Mouse (Mus musculus): ENCODE data around the gene Primpol. TPM values are rescaled to one million over a fixed set of nuclear protein-coding genes. Genes with fewer than 3 reads are reported as not detected.
A peak's percentile ranks its signal among the peaks of the same experiment; 100 is the strongest.

Primpol gene
- total RNA-seq, 2 experiments from 2014 or later, result 4.2 to 6.0 TPM

- DNase-seq (ENCODE audit: low spot score in 2 of 2), result peak; percentile 66 to 83
These were observed 50.0 kb downstream of the Primpol start for GRCm38 (mm10) chr8:46566914-46567529.

GRCm38 (mm10) chr8:46562333-46562732, 54.7 kb downstream of the Primpol start:
- no peak for DNase-seq (ENCODE audit: low spot score in 2 of 2)

DNA sequence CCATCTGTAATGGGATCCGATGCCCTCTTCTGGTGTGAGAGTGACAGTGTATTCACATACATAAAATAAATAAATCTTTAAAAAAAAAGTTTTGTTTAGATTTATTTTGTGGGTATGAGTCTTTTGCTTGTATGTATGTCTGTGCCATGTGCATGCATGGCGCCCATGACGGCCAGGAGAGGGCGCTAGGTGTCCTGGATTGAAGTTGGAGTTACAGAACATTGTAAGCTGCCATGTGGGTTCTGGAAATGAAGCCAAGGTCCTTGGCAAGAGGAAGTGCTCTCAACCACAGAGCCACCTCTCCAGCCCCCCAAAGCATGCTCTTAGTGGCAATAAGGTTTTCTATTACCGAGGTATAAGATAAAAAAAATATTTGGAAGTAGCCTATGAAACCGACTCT, 57.6 kb downstream of the Primpol start:
- DNase-seq (ENCODE audit: low spot score in 2 of 2), result no peak

DNA sequence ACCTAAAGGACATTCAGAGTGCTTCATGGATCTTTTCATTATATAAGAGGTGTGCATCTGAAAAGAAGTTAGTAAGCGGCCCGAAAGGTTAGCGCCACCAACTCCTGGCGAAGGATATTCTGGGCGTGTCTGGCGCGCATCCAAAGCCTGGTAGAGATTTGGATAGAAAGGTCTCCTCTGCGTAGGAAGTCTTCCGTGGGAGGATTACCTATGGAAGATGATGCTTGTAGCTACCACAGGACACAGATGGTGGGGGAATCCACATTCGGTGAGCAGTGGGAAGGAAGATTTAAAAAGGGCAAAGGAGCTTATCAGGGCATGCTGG, 64.6 kb downstream of the Primpol start:
- no peak for DNase-seq (ENCODE audit: low spot score in 2 of 2)

DNA sequence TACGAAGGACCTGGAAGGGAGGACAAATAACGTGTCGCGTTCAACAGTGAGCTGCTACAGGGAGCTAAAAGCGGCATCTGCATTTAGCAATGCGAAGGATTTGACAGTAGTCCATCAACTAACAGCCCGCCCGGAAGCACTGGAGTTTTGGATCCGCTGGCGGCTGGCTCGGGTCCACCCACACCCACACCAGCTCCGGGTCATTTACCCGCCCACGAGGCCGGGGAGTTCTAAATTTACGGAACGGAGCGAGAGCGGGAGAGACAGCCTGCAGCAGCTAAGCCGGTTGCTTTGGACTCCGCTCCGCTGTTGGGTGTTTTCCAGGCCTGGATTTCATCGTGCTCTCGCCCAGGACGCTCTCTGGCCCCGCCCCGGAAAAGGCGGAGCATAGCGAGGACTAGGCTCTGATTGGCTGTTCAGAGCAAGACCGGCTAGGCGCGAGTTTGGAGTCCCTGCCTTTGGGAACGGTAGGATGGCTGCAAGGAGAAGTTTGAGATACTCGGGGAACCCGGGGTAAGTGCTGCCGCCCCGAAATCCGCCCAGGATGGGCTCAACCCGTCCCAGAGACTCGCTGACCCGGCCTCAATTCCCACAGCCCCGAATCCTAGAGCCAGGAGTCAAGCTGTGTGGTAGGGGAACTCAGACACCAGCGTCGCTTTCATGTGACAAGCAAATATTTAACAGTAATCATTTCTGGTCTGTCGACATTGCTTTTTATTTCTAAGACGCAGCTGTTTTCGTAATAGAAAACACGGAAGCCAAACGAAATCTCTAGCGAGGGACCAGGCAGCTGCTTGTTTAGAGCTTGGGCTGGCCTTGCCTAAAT, 65.2 kb downstream of the Primpol start, which contains the start of gene Cenpu:
Gene Cenpu (plus strand): TSS at position 414 of the 826 bp plus-strand sequence.
- DNase-seq (ENCODE audit: low spot score in 2 of 2), result peak; percentile 100

- DNase-seq (ENCODE audit: low spot score in 2 of 2), result no peak
These were observed 66.0 kb downstream of the Primpol start for GRCm38 (mm10) chr8:46551029-46551428.

DNA sequence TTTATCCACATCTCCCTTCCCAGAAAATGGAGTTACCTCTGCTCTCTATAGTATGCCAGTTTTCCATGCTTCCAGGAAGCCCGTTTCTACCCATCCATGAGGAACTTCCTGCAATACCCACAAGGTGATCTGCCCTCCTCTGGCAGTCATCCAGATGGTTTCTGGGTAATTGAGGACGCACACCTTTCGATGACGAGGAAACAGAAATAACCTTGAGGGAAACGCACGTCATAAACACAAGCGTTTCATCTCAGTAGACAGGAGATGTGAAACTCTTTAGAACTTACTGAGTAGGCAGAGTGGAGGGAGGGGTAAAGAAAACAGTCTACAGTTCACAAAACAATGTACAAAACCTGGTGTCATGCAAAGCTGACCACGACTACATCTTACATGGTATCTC, 67.0 kb downstream of the Primpol start:
- no peak for DNase-seq (ENCODE audit: low spot score in 2 of 2)

GRCm38 (mm10) chr8:46547245-46547644, 69.8 kb downstream of the Primpol start:
- peak in 1 of 2 experiments; percentile 64 for DNase-seq (ENCODE audit: low spot score in 2 of 2)

- DNase-seq (ENCODE audit: low spot score in 2 of 2), result no peak
These were observed 70.4 kb downstream of the Primpol start for GRCm38 (mm10) chr8:46546431-46547176.

DNA sequence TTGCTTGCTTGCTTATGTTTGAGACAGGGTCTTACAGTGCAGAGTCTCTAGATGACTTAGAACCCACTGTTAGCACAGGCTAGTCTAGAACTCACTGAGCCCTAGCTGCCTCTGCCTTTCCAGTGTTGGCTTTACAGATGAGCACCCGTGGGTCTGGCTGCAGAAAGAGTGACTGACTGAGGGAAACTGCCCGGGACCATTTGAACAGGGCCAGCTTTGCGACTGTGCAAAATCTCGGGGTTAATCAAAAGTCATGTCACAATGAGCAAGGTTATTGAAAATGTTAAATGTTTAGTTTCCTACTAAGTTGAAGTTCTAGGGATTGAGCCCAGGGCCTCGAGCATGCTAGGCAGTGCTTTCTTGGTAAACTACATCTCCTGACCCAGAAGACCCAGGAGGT, 71.2 kb downstream of the Primpol start:
- DNase-seq (ENCODE audit: low spot score in 2 of 2), result no peak

DNA sequence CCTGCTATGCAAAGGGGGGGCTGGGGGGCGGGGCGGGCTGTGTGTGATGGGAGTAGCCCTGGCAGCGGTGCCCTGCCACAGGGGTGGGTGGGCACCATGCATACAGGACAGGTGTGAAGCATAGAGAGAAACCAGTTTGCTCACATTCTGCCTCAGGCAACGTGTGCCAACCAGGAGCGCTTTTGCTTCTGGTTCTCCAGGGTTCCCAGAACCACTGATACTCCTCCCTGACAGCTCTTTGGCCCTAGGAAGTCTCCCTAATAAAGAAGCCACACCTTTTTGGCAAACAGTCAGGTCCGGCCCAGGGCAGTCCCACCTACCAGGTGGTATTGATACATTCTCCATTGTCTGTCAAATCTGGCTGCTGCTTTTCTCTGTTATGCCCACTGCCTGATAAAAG, 73.3 kb downstream of the Primpol start:
- DNase-seq (ENCODE audit: low spot score in 2 of 2), result no peak

- no peak for DNase-seq (ENCODE audit: low spot score in 2 of 2)
These were observed 73.8 kb downstream of the Primpol start for GRCm38 (mm10) chr8:46543191-46543590.

DNA sequence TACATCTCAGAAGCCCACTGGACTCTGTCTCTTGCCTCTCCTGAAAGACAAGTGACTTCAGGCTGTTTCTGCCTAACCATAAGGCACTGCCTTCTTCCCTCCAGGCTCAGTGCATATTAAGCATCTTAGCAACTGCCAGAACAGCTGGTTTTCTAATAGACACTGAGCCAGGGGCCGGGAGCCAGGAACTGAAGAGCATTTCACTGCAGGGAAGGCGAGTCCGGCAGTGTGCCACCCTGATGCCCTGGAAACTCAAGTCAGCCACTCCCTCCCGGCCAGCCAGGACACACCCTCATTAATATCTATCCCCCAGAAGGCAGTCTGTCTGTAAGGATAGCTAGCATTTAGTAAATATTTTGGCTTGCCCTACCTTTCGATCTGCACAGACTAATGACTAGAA, 77.3 kb downstream of the Primpol start:
- DNase-seq (ENCODE audit: low spot score in 2 of 2), result peak in 1 of 2 experiments; percentile 21

DNA sequence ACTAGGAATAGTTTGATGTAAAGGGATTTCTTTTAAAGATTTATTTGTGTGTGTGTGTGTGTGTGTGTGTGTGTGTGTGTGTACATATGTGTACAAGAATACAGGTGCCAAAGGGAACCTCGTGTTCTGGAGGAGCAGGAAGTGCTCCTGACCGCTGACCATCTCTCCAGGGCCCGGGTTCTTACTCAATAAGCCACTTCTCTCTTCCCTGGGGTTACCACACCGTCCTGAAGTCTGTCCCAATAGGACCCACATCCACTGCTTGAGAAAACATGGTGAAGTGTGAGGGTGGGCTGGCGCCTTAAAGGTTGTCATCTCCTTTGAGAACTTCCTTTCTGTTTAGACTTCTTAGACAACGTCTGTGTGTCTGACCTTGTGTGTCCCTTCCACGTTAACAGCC, 83.1 kb downstream of the Primpol start:
- no peak for DNase-seq (ENCODE audit: low spot score in 2 of 2)

GRCm38 (mm10) chr8:46530541-46530940, 86.5 kb downstream of the Primpol start:
- no peak for DNase-seq (ENCODE audit: low spot score in 2 of 2)

DNA sequence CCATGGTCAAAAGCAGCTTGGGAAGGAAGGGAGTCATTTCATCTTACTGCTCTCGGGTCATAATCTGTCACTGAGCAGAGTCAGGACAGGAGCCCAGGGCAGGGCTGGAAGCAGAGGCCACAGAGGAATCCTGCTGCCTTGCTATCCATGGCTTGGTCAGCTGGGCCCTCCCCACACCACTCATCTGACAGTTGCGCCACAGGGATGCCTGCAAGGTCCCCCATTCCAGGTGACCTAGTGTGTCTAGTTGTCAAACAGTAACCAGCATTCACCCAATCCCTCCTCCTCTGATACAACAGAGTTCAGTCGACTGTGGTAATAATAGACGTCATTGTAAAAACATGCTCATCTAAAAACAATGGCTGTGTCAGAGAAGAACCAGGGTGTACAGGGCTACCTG, 87.5 kb downstream of the Primpol start:
- DNase-seq (ENCODE audit: low spot score in 2 of 2), result no peak

DNA sequence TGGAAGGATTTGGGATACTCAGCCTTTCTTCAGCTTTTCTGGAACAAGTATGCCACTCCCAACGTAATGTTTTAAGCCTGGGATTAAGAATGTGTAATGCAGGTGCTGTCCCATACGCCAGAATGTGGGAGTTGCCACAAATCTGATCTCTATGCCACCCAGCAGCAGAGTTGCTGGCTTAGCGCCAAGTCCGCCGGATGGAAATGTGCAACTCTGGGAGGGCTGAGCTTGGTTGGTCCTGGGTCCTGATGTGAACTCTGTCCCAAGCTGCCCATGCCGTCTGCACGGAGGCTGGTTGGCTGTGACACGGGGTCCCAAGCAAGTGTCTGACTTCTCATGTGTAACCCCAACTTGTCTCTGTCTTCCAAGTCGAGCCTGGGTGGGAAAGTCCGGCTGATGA, 90.2 kb downstream of the Primpol start:
- no peak for DNase-seq (ENCODE audit: low spot score in 2 of 2)

DNA sequence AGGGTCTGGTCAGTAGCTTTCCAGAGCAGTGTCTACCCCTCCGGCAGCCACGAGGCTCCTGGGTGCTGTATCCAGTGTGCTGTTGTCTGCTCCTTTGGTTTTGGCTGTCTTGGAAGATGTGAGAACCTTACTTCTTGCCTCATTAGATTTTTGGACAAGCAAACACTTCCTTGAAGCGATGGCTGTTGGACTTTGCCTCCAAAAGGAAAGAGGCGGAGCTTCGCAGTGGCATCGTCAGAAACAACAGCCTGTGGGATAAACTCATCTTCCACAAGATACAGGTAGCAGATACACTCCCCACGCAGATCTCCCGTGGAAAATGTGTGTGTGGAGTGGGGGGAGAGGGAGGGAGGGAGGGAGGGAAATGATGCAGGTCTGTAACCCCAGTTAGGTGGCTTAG, 90.9 kb downstream of the Primpol start:
- no peak for DNase-seq (ENCODE audit: low spot score in 2 of 2)
